Mouse (Mus musculus) embryonic facial prominence, embryonic 15.5 days (tissue): ENCODE data around the gene Zfp319. TPM values are rescaled to one million over a fixed set of nuclear protein-coding genes. Genes with fewer than 3 reads are reported as not detected.

Experiments
- ATAC-seq: fragments of 200-750 bp; cut with Nextera tagmentation; 2 replicates; pipeline ENCODE4 v1.8.0; 2017; ENCODE audit warnings: low read depth, moderate TSS enrichment; ENCODE audit not compliant: insufficient number of reproducible peaks, low FRiP score, low TSS enrichment
- H3K27ac ChIP-seq: fragments of 300-500 bp; sonication (generic); replicated peaks from 2 replicates; pipeline ENCODE4 v1.5.1; 2015; ENCODE audit warnings: mild to moderate bottlenecking, inconsistent platforms
- H3K27me3 ChIP-seq: fragments of 300-500 bp; sonication (generic); 2 replicates; pipeline ENCODE4 v1.6.1; 2015; ENCODE audit warnings: inconsistent platforms
- H3K36me3 ChIP-seq: fragments of 300-500 bp; sonication (generic); 2 replicates; pipeline ENCODE4 v1.6.1; 2015; ENCODE audit warnings: mild to moderate bottlenecking, inconsistent platforms
- H3K4me1 ChIP-seq: fragments of 300-500 bp; sonication (generic); 2 replicates; pipeline ENCODE4 v1.6.1; 2015; ENCODE audit warnings: inconsistent platforms
- H3K4me2 ChIP-seq: fragments of 300-500 bp; sonication (generic); replicated peaks from 2 replicates; pipeline ENCODE4 v1.6.1; 2015; ENCODE audit warnings: mild to moderate bottlenecking, inconsistent platforms
- H3K4me3 ChIP-seq: fragments of 300-500 bp; sonication (generic); replicated peaks from 2 replicates; pipeline ENCODE4 v1.5.1; 2015; ENCODE audit warnings: mild to moderate bottlenecking, inconsistent platforms
- H3K9ac ChIP-seq: fragments of 300-500 bp; sonication (generic); 2 replicates; pipeline ENCODE4 v1.6.1; 2015; ENCODE audit warnings: inconsistent platforms
- H3K9me3 ChIP-seq: fragments of 300-500 bp; sonication (generic); replicated peaks from 2 replicates; pipeline ENCODE4 v1.6.1; 2016; ENCODE audit warnings: inconsistent platforms
- WGBS: fragments of 180-500 bp; shearing (Covaris S2); methylation state at CpG from one replicate; pipeline ENCODE4 v1.1.7; 2015; 5-methylcytosine and 5-hydroxymethylcytosine counted together
- polyA plus RNA-seq: library from polyadenylated mRNA; unstranded; fragments of >200 nt; fragmentation: Nextera tagmentation; extraction: Ambion mirVana; gene quantifications from 2 replicates; pipeline ENCODE4 v1.2.1, GENCODE M21; 2015

The Zfp319 gene
- polyA plus RNA-seq, 1 experiment from 2014 or later: 10.2 TPM

GRCm38 (mm10) chr8:95363849-95364248 lies 32.1 kb upstream of the Zfp319 start:
- Histone ChIP-seq H3K36me3 (no peaks in the 10 kb centered on the region), H3K4me2 (no peak overlapping the region), H3K9me3 (no peaks in the 10 kb centered on the region), H3K27ac (no peak overlapping the region), H3K4me3 (no peak overlapping the region), H3K9ac (no peak overlapping the region), H3K27me3 (no peaks in the 10 kb centered on the region), H3K4me1 (peaks cover 20% of the 10 kb centered on the region; the same call in 1 of the 2 replicates)
- no peak for ATAC-seq
- WGBS: 93% methylated on average over 2 of the region's 2 CpGs

GRCm38 (mm10) chr8:95362272-95362671 lies 30.5 kb upstream of the Zfp319 start:
- H3K27ac ChIP-seq: no peak overlapping the region
- no peaks in the 10 kb centered on the region for H3K36me3 ChIP-seq
- H3K4me3 ChIP-seq: no peak overlapping the region
- no peaks in the 10 kb centered on the region for H3K27me3 ChIP-seq
- H3K9ac ChIP-seq: no peak overlapping the region
- 67% methylated on average over 6 of the region's 6 CpGs for WGBS
- H3K4me2 ChIP-seq: no peak overlapping the region
- H3K9me3 ChIP-seq: no peaks in the 10 kb centered on the region
- H3K4me1 ChIP-seq: peaks cover 24% of the 10 kb centered on the region; the same call in 1 of the 2 replicates
- no peak for ATAC-seq

- no peak overlapping the region for H3K27ac ChIP-seq
These were observed 29.2 kb upstream of the Zfp319 start for GRCm38 (mm10) chr8:95361016-95361341.

GRCm38 (mm10) chr8:95360181-95361015 lies 28.6 kb upstream of the Zfp319 start:
- H3K4me3 ChIP-seq: no peak overlapping the region
- peaks cover 24% of the 10 kb centered on the region; the same call in 1 of the 2 replicates for H3K4me1 ChIP-seq
- H3K27ac ChIP-seq: no peak overlapping the region
- H3K9me3 ChIP-seq: no peaks in the 10 kb centered on the region
- no peaks in the 10 kb centered on the region for H3K27me3 ChIP-seq
- 47% methylated on average over 7 of the region's 7 CpGs for WGBS
- no peak for ATAC-seq
- H3K4me2 ChIP-seq: no peak overlapping the region
- H3K9ac ChIP-seq: no peak overlapping the region
- H3K36me3 ChIP-seq: no peaks in the 10 kb centered on the region

More at GRCm38 (mm10) chr8:95361016-95361341, 29.2 kb upstream of the Zfp319 start:
- Histone ChIP-seq H3K36me3 (no peaks in the 10 kb centered on the region), H3K4me1 (peaks cover 24% of the 10 kb centered on the region; the same call in 1 of the 2 replicates), H3K9ac (no peak overlapping the region), H3K27me3 (no peaks in the 10 kb centered on the region), H3K4me3 (no peak overlapping the region), H3K4me2 (no peak overlapping the region), H3K9me3 (no peaks in the 10 kb centered on the region)
- ATAC-seq: no peak
- WGBS: 48% methylated on average over 3 of the region's 3 CpGs

- H3K4me2 ChIP-seq: no peak overlapping the region
- no peaks in the 10 kb centered on the region for H3K36me3 ChIP-seq
- H3K9ac ChIP-seq: no peak overlapping the region
- peaks cover 25% of the 10 kb centered on the region for H3K4me1 ChIP-seq
- 37% methylated on average over 7 of the region's 8 CpGs for WGBS
- ATAC-seq: 0 out of 2 replicates have a peak, but pooled peaks have one; percentile 17
- peaks cover 5% of the 10 kb centered on the region; the same call in 1 of the 2 replicates for H3K27me3 ChIP-seq
- H3K9me3 ChIP-seq: no peaks in the 10 kb centered on the region
- no peak overlapping the region for H3K27ac ChIP-seq
- H3K4me3 ChIP-seq: no peak overlapping the region
These were observed 27.0 kb upstream of the Zfp319 start for GRCm38 (mm10) chr8:95358550-95359411.

- Histone ChIP-seq H3K36me3 (no peaks in the 10 kb centered on the region), H3K27me3 (peaks cover 28% of the 10 kb centered on the region), H3K4me1 (peaks cover 42% of the 10 kb centered on the region), H3K9ac (no peak overlapping the region), H3K27ac (no peak overlapping the region), H3K4me2 (no peak overlapping the region), H3K4me3 (no peak overlapping the region), H3K9me3 (no peaks in the 10 kb centered on the region)
- 82% methylated on average over 2 of the region's 2 CpGs for WGBS
- no peak for ATAC-seq
These were observed 22.9 kb upstream of the Zfp319 start for GRCm38 (mm10) chr8:95354606-95355005.

GRCm38 (mm10) chr8:95352871-95353866 lies 21.4 kb upstream of the Zfp319 start:
- Histone ChIP-seq H3K27ac (peak overlapping the region; percentile 55), H3K36me3 (no peaks in the 10 kb centered on the region), H3K9ac (peak overlapping the region; percentile 59), H3K27me3 (peaks cover 28% of the 10 kb centered on the region), H3K9me3 (no peaks in the 10 kb centered on the region), H3K4me1 (peaks cover 42% of the 10 kb centered on the region), H3K4me2 (peak overlapping the region; percentile 99), H3K4me3 (peak overlapping the region; percentile 72)
- WGBS: 4% methylated on average over 62 of the region's 62 CpGs
- ATAC-seq: peak; percentile 32; the same call in 1 of the 2 replicates

GRCm38 (mm10) chr8:95352151-95352870 lies 20.6 kb upstream of the Zfp319 start, which contains the start of gene Mmp15:
Mmp15 (plus strand) TSS chr8:95352268.
- H3K9me3 ChIP-seq: no peaks in the 10 kb centered on the region
- H3K27me3 ChIP-seq: peaks cover 28% of the 10 kb centered on the region
- peak within 1 kb of the TSS; percentile 55 for H3K27ac ChIP-seq
- H3K4me1 ChIP-seq: peaks cover 41% of the 10 kb centered on the region
- WGBS: under 1% methylated on average over 80 of the region's 80 CpGs
- H3K4me3 ChIP-seq: peak within 1 kb of the TSS; percentile 72
- peak within 1 kb of the TSS; percentile 99 for H3K4me2 ChIP-seq
- ATAC-seq: peak; percentile 36; the same call in 1 of the 2 replicates
- H3K9ac ChIP-seq: peak within 1 kb of the TSS; percentile 59
- H3K36me3 ChIP-seq: no peaks in the 10 kb centered on the region

GRCm38 (mm10) chr8:95351461-95351860 lies 19.7 kb upstream of the Zfp319 start:
- no peak overlapping the region for H3K27ac ChIP-seq
- H3K9me3 ChIP-seq: no peaks in the 10 kb centered on the region
- H3K4me1 ChIP-seq: peaks cover 46% of the 10 kb centered on the region
- H3K36me3 ChIP-seq: 0 out of 2 replicates have a peak, but pooled peaks cover 4% of the 10 kb centered on the region
- peaks cover 28% of the 10 kb centered on the region for H3K27me3 ChIP-seq
- ATAC-seq: no peak
- H3K9ac ChIP-seq: no peak overlapping the region
- H3K4me2 ChIP-seq: peak overlapping the region; percentile 99
- WGBS: 3% methylated on average over 15 of the region's 15 CpGs
- H3K4me3 ChIP-seq: peak overlapping the region; percentile 72
